In genomic region chr12:72536021-72536597, GRCm38 (mm10) we compare ENCODE assay signal across 8 mouse cellular contexts. TPM values are rescaled to one million over a fixed set of nuclear protein-coding genes. Genes with fewer than 3 reads are reported as not detected.
A peak's percentile ranks its signal among the peaks of the same experiment; 100 is the strongest.
DNase-seq lines count a peak whose midpoint lies in the region; ATAC-seq and TF ChIP-seq lines count a peak whose summit lies in the region.

Gene Pcnx4, plus strand, starts transcription at chr12:72536383.

- peaks cover 4 to 22% of the 10 kb centered on the region in 2 experiments for H3K4me1 ChIP-seq in MEL (ENCODE audit: control insufficient read depth in 1 of 2, insufficient read depth in 2 of 2, low read length in 2 of 2)
- H3K4me1 ChIP-seq in cerebellum, adult 2 months (ENCODE audit: control insufficient read depth, insufficient read depth, low read length), result peaks cover 3% of the 10 kb centered on the region
- no peaks in the 10 kb centered on the region for H3K4me1 ChIP-seq in forebrain, postnatal 0 days (ENCODE audit: insufficient read depth)
- H3K4me1 ChIP-seq in lung, embryonic 15.5 days, result peaks cover 7% of the 10 kb centered on the region

- peaks cover 0 to 22% of the 10 kb centered on the region in 2 experiments; a peak in 2 of 4 replicates for H3K36me3 ChIP-seq in MEL (ENCODE audit: control insufficient read depth in 1 of 2, insufficient read depth in 2 of 2, low read length in 2 of 2)
- no peaks in the 10 kb centered on the region for H3K36me3 ChIP-seq in forebrain, postnatal 0 days (ENCODE audit: insufficient read depth)
- H3K36me3 ChIP-seq in lung, embryonic 15.5 days, result no peaks in the 10 kb centered on the region

- no peak for TF ChIP-seq RAD21 in MEL (IDR thresholded peaks at IDR 0.05; ENCODE audit: low read depth, low read length)

- H3K9me3 ChIP-seq in MEL (replicated peaks; ENCODE audit: insufficient read depth, low read length), result no peaks in the 10 kb centered on the region
- H3K9me3 ChIP-seq in forebrain, postnatal 0 days (ENCODE audit: low read length), result no peaks in the 10 kb centered on the region
- H3K9me3 ChIP-seq in lung, embryonic 15.5 days, result no peaks in the 10 kb centered on the region

- peak within 1 kb of the TSS; percentile 86 for H3K4me3 ChIP-seq in MEL (ENCODE audit: control insufficient read depth in 1 of 2, insufficient read depth in 1 of 2, low read depth in 2 of 2, low read length in 2 of 2)
- H3K4me3 ChIP-seq in cerebellum, adult 2 months (replicated peaks; ENCODE audit: insufficient read depth, low read depth, low read length), result peak within 1 kb of the TSS; percentile 82
- peak within 1 kb of the TSS; percentile 63 for H3K4me3 ChIP-seq in forebrain, postnatal 0 days (ENCODE audit: low read depth, low read length)
- H3K4me3 ChIP-seq in lung, embryonic 15.5 days, result peak within 1 kb of the TSS; percentile 69

- peak; percentile 98 for DNase-seq in MEL (ENCODE audit: low read depth, low spot score)
- DNase-seq in cerebellum, adult 2 months, result peak; percentile 95 to 96
- peak; percentile 95 for DNase-seq in forebrain, postnatal 0 days
- peak; percentile 98 for DNase-seq in heart, postnatal 4 days
- DNase-seq in layer of hippocampus, adult 8-10 months (ENCODE audit: low spot score in 2 of 2), result peak; percentile 90 to 94
- DNase-seq in ovary, adult 18-20 months (ENCODE audit: low spot score), result peak; percentile 95
- DNase-seq in thymus, postnatal 0 days (ENCODE audit: low spot score), result peak; percentile 96

- ATAC-seq in forebrain, postnatal 0 days, result peak; percentile 100
- peak; percentile 100 for ATAC-seq in lung, embryonic 15.5 days (ENCODE audit: borderline replicate concordance, extremely low read depth, low FRiP score, low TSS enrichment)

- peak within 1 kb of the TSS; percentile 67 for H3K4me2 ChIP-seq in forebrain, postnatal 0 days (ENCODE audit: low read depth)
- peak within 1 kb of the TSS; percentile 80 for H3K4me2 ChIP-seq in lung, embryonic 15.5 days

- no peaks in the 10 kb centered on the region; a peak in 1 of 4 replicates for H3K27me3 ChIP-seq in MEL (ENCODE audit: control insufficient read depth in 1 of 2, insufficient read depth in 2 of 2, low read length in 2 of 2)
- H3K27me3 ChIP-seq in cerebellum, adult 2 months (ENCODE audit: control insufficient read depth, insufficient read depth, low read length), result no peaks in the 10 kb centered on the region
- no peaks in the 10 kb centered on the region for H3K27me3 ChIP-seq in forebrain, postnatal 0 days (ENCODE audit: insufficient read depth, low read length)
- H3K27me3 ChIP-seq in lung, embryonic 15.5 days, result no peaks in the 10 kb centered on the region

- TF ChIP-seq EP300 in MEL (IDR thresholded peaks at IDR 0.05; ENCODE audit: low read depth in 1 of 2, low read length in 2 of 2), result no peak

- TF ChIP-seq CTCF in MEL (IDR thresholded peaks at IDR 0.05 in 2 of 3, conservative IDR thresholded peaks at IDR 0.05 in 1 of 3; ENCODE audit: control insufficient read depth in 1 of 3, insufficient read depth in 1 of 3, low read depth in 2 of 3, low read length in 3 of 3, poor library complexity in 1 of 3, severe bottlenecking in 1 of 3), result no peak
- TF ChIP-seq CTCF in cerebellum, adult 2 months (IDR thresholded peaks at IDR 0.05; ENCODE audit: borderline replicate concordance, insufficient read depth, low read depth, low read length), result no peak
- peak; percentile 61 for TF ChIP-seq CTCF in forebrain, postnatal 0 days (IDR thresholded peaks at IDR 0.05; ENCODE audit: low read depth)

- peaks cover 1% of the 10 kb centered on the region; the same call in 1 of the 2 replicates for H3K79me2 ChIP-seq in MEL (ENCODE audit: control insufficient read depth, insufficient read depth, low read length, poor library complexity)

- H3K27ac ChIP-seq in MEL (ENCODE audit: control insufficient read depth, low read depth, low read length), result 0 out of 2 replicates have a peak within 1 kb of the TSS, but pooled peaks have one; percentile 14
- H3K27ac ChIP-seq in cerebellum, adult 2 months (ENCODE audit: insufficient read depth, low read length), result no peak within 1 kb of the TSS
- H3K27ac ChIP-seq in forebrain, postnatal 0 days (ENCODE audit: low read depth, low read length), result peak within 1 kb of the TSS; percentile 69
- peak within 1 kb of the TSS; percentile 66 for H3K27ac ChIP-seq in lung, embryonic 15.5 days

- peak; percentile 63 to 78; a peak in 3 of 4 replicates for TF ChIP-seq POLR2A in MEL (IDR thresholded peaks at IDR 0.05; ENCODE audit: control insufficient read depth in 1 of 2, insufficient read depth in 1 of 2, low read depth in 1 of 2, low read length in 2 of 2, poor library complexity in 1 of 2)
- TF ChIP-seq POLR2A in cerebellum, adult 2 months (IDR thresholded peaks at IDR 0.05; ENCODE audit: borderline replicate concordance, insufficient read depth, low read length), result peak; percentile 57; the same call in 1 of the 2 replicates

- peak within 1 kb of the TSS; percentile 69 for H3K9ac ChIP-seq in MEL (ENCODE audit: control insufficient read depth, low read depth, low read length, poor library complexity, severe bottlenecking)
- H3K9ac ChIP-seq in forebrain, postnatal 0 days, result peak within 1 kb of the TSS; percentile 63
- peak within 1 kb of the TSS; percentile 67 for H3K9ac ChIP-seq in lung, embryonic 15.5 days

- WGBS in cerebellum, adult 2 months, result under 1% methylated on average over 45 of the region's 45 CpGs
- 1% methylated on average over 45 of the region's 45 CpGs for WGBS in forebrain, postnatal 0 days
- under 1% methylated on average over 45 of the region's 45 CpGs for WGBS in lung, embryonic 15.5 days

TF ChIP-seq in MEL, 35 proteins besides CTCF, POLR2A, EP300 and RAD21 (continues in another document):
- TF ChIP-seq MEF2A (IDR thresholded peaks at IDR 0.05; ENCODE audit: extremely low read depth, insufficient replicate concordance, low read depth, low read length, poor library complexity, severe bottlenecking), result no peak
- TF ChIP-seq CHD2 (IDR thresholded peaks at IDR 0.05; ENCODE audit: low read length), result no peak
- TF ChIP-seq ZNF384 (IDR thresholded peaks at IDR 0.05; ENCODE audit: low read depth, low read length), result no peak
- TF ChIP-seq MAX (IDR thresholded peaks at IDR 0.05; ENCODE audit: low read length), result peak; percentile 6; the same call in 1 of the 2 replicates
- TF ChIP-seq KAT2A (conservative IDR thresholded peaks at IDR 0.05; ENCODE audit: low read depth, low read length), result no peak
- TF ChIP-seq NELFE (IDR thresholded peaks at IDR 0.05; ENCODE audit: low read depth, low read length), result peak; percentile 59
- TF ChIP-seq UBTF (IDR thresholded peaks at IDR 0.05; ENCODE audit: borderline replicate concordance, insufficient read depth, low read depth, low read length), result no peak
- TF ChIP-seq MAZ (IDR thresholded peaks at IDR 0.05; ENCODE audit: low read depth, low read length), result no peak
- no peak for TF ChIP-seq TAL1 (IDR thresholded peaks at IDR 0.05; ENCODE audit: low read length)
- no peak for TF ChIP-seq HCFC1 (IDR thresholded peaks at IDR 0.05; ENCODE audit: low read depth, low read length)
- no peak for TF ChIP-seq SMC3 (IDR thresholded peaks at IDR 0.05; ENCODE audit: low read depth, low read length)
- TF ChIP-seq MYB (IDR thresholded peaks at IDR 0.05; ENCODE audit: low read depth, low read length), result no peak
- TF ChIP-seq CHD1 (IDR thresholded peaks at IDR 0.05; ENCODE audit: low read depth, low read length), result no peak
- TF ChIP-seq POLR2AphosphoS5 (IDR thresholded peaks at IDR 0.05; ENCODE audit: borderline replicate concordance, low read depth, low read length), result no peak
- TF ChIP-seq JUND (IDR thresholded peaks at IDR 0.05; ENCODE audit: low read depth, low read length), result no peak
- TF ChIP-seq ZKSCAN1 (IDR thresholded peaks at IDR 0.05; ENCODE audit: low read depth, low read length), result no peak
- TF ChIP-seq GABPA (IDR thresholded peaks at IDR 0.05; ENCODE audit: low read depth, low read length), result no peak
- peak; percentile 58; the same call in 1 of the 2 replicates for TF ChIP-seq ELF1 (IDR thresholded peaks at IDR 0.05; ENCODE audit: low read depth, low read length)
- no peak for TF ChIP-seq ZMIZ1 (IDR thresholded peaks at IDR 0.05; ENCODE audit: low read depth, low read length)
- no peak for TF ChIP-seq BHLHE40 (IDR thresholded peaks at IDR 0.05; ENCODE audit: borderline replicate concordance, low read depth, low read length)
- TF ChIP-seq ETS1 (IDR thresholded peaks at IDR 0.05; ENCODE audit: low read depth, low read length), result no peak; the same call in 1 of the 2 replicates
- TF ChIP-seq MXI1 (IDR thresholded peaks at IDR 0.05; ENCODE audit: low read depth, low read length), result peak; percentile 56; the same call in 1 of the 2 replicates
- TF ChIP-seq ZC3H11A (IDR thresholded peaks at IDR 0.05; ENCODE audit: low read depth, low read length), result no peak
- no peak for TF ChIP-seq TBP (IDR thresholded peaks at IDR 0.05; ENCODE audit: low read depth, low read length)
- TF ChIP-seq USF1 (IDR thresholded peaks at IDR 0.05; ENCODE audit: low read depth, low read length), result peak; percentile 47
- no peak for TF ChIP-seq POLR2AphosphoS2 (IDR thresholded peaks at IDR 0.05; ENCODE audit: low read length)
- TF ChIP-seq MAFK (IDR thresholded peaks at IDR 0.05; ENCODE audit: borderline replicate concordance, low read depth, low read length), result no peak
- TF ChIP-seq E2F4 (IDR thresholded peaks at IDR 0.05; ENCODE audit: borderline replicate concordance, low read depth, low read length), result no peak
- no peak for TF ChIP-seq RCOR1 (IDR thresholded peaks at IDR 0.05; ENCODE audit: low read depth, low read length)
- TF ChIP-seq NRF1 (IDR thresholded peaks at IDR 0.05; ENCODE audit: insufficient read depth, low read depth, low read length, poor library complexity, severe bottlenecking), result peak; percentile 89
- TF ChIP-seq USF2 (IDR thresholded peaks at IDR 0.05; ENCODE audit: borderline replicate concordance in 1 of 2, insufficient read depth in 1 of 2, low read depth in 1 of 2, low read length in 2 of 2), result no peak
- no peak for TF ChIP-seq GATA1 (IDR thresholded peaks at IDR 0.05; ENCODE audit: low read depth, low read length)

RNA-seq across cellular contexts. Expression of gene Pcnx4, which starts in this region (rescaled TPM):
- 3.2 and 3.4 TPM in 2 replicates for total RNA-seq in MEL (2012; rRNA removed)
- 1 to 10 TPM in 1 of 2 experiments, not detected in 1; 5.2 TPM for polyA plus RNA-seq in MEL (2012; ENCODE audit: insufficient read depth in 1 of 2, insufficient read length in 2 of 2, low read depth in 1 of 2, low replicate concordance in 2 of 2, missing spikeins in 1 of 2)
- polyA plus RNA-seq in cerebellum, adult 2 months (2012; rRNA removed), result 19.3 and 19.4 TPM in 2 replicates
- total RNA-seq in forebrain, postnatal 0 days (2014; rRNA removed), result 20.1 and 24.4 TPM in 2 replicates
- polyA plus RNA-seq in forebrain, postnatal 0 days (2015; fragmentation: Nextera tagmentation; extraction: Ambion mirVana), result 15.9 and 21.4 TPM in 2 replicates
- total RNA-seq in heart, postnatal 4 days (2021), result 1 to 10 TPM; 4.0 to 4.1 TPM
- total RNA-seq in layer of hippocampus, adult 8-10 months (2022), result 10 to 100 TPM; 30.3 to 32.7 (median 30.8) TPM
- 10.8 and 11.2 TPM in 2 replicates for polyA plus RNA-seq in lung, embryonic 15.5 days (2015; fragmentation: Nextera tagmentation; extraction: Ambion mirVana)
- polyA plus RNA-seq in thymus, postnatal 0 days (2015; fragmentation: Nextera tagmentation; extraction: Ambion mirVana), result 7.5 and 8.4 TPM in 2 replicates
